Mouse (Mus musculus): ENCODE data around the gene 1520401A03Rik. TPM values are rescaled to one million over a fixed set of nuclear protein-coding genes. Genes with fewer than 3 reads are reported as not detected.

The 1520401A03Rik gene
- polyA plus RNA-seq, 1 experiment from 2014 or later = not detected

GRCm38 (mm10) chr17:23676473-23677031, 46.0 kb downstream of the 1520401A03Rik start:
- WGBS = under 1% methylated on average over 37 of the region's 37 CpGs
- H3K4me2 ChIP-seq = peak overlapping the region; percentile 82
- H3K9me3 ChIP-seq (replicated peaks) = no peaks in the 10 kb centered on the region
- H3K36me3 ChIP-seq = 0 out of 2 replicates have a peak, but pooled peaks cover 4% of the 10 kb centered on the region
- H3K4me1 ChIP-seq (replicated peaks) = peaks cover 47% of the 10 kb centered on the region
- H3K9ac ChIP-seq = peak overlapping the region; percentile 71
- peak; percentile 36 for ATAC-seq (replicated peaks; ENCODE audit: insufficient number of reproducible peaks, insufficient read depth, low FRiP score, low read depth)
- peak overlapping the region; percentile 97 for H3K27ac ChIP-seq
- peaks cover 36% of the 10 kb centered on the region for H3K27me3 ChIP-seq
- H3K4me3 ChIP-seq = peak overlapping the region; percentile 62

GRCm38 (mm10) chr17:23675564-23676281, 46.9 kb downstream of the 1520401A03Rik start:
- Histone ChIP-seq H3K9ac (peak overlapping the region; percentile 71), H3K4me3 (peak overlapping the region; percentile 62), H3K27ac (peak overlapping the region; percentile 97), H3K4me1 (replicated peaks) (peaks cover 47% of the 10 kb centered on the region), H3K27me3 (peaks cover 28% of the 10 kb centered on the region), H3K36me3 (0 out of 2 replicates have a peak, but pooled peaks cover 4% of the 10 kb centered on the region), H3K4me2 (peak overlapping the region; percentile 82), H3K9me3 (replicated peaks) (no peaks in the 10 kb centered on the region)
- ATAC-seq (replicated peaks; ENCODE audit: insufficient number of reproducible peaks, insufficient read depth, low FRiP score, low read depth) = no peak
- 8% methylated on average over 15 of the region's 15 CpGs for WGBS

- Histone ChIP-seq H3K27ac (peak overlapping the region; percentile 97), H3K4me2 (peak overlapping the region; percentile 82), H3K27me3 (peaks cover 22% of the 10 kb centered on the region), H3K9me3 (replicated peaks) (no peaks in the 10 kb centered on the region), H3K36me3 (0 out of 2 replicates have a peak, but pooled peaks cover 4% of the 10 kb centered on the region), H3K4me1 (replicated peaks) (peaks cover 47% of the 10 kb centered on the region), H3K4me3 (peak overlapping the region; percentile 62), H3K9ac (peak overlapping the region; percentile 71)
- ATAC-seq (replicated peaks; ENCODE audit: insufficient number of reproducible peaks, insufficient read depth, low FRiP score, low read depth) = no peak
- WGBS = 13% methylated on average over 5 of the region's 5 CpGs
These were observed 47.5 kb downstream of the 1520401A03Rik start for GRCm38 (mm10) chr17:23675127-23675526.

GRCm38 (mm10) chr17:23674271-23674952, 48.2 kb downstream of the 1520401A03Rik start:
- Histone ChIP-seq H3K36me3 (peaks cover 9% of the 10 kb centered on the region; the same call in 1 of the 2 replicates), H3K4me1 (replicated peaks) (peaks cover 44% of the 10 kb centered on the region), H3K4me3 (peak overlapping the region; percentile 62), H3K27me3 (peaks cover 14% of the 10 kb centered on the region), H3K9me3 (replicated peaks) (no peaks in the 10 kb centered on the region), H3K9ac (peak overlapping the region; percentile 71), H3K27ac (peak overlapping the region; percentile 97), H3K4me2 (peak overlapping the region; percentile 82)
- WGBS = 20% methylated on average over 9 of the region's 9 CpGs
- 0 out of 2 replicates have a peak, but pooled peaks have one; percentile 7 for ATAC-seq (replicated peaks; ENCODE audit: insufficient number of reproducible peaks, insufficient read depth, low FRiP score, low read depth)

- Histone ChIP-seq H3K27ac (peak within 1 kb of the TSS; percentile 97), H3K4me3 (peak within 1 kb of the TSS; percentile 62), H3K9ac (peak within 1 kb of the TSS; percentile 71), H3K9me3 (replicated peaks) (no peaks in the 10 kb centered on the region), H3K36me3 (peaks cover 18% of the 10 kb centered on the region; the same call in 1 of the 2 replicates), H3K4me2 (peak within 1 kb of the TSS; percentile 82), H3K4me1 (replicated peaks) (peaks cover 40% of the 10 kb centered on the region), H3K27me3 (peaks cover 6% of the 10 kb centered on the region)
- under 1% methylated on average over 45 of the region's 45 CpGs for WGBS
- peak; percentile 86 for ATAC-seq (replicated peaks; ENCODE audit: insufficient number of reproducible peaks, insufficient read depth, low FRiP score, low read depth)
These were observed 49.0 kb downstream of the 1520401A03Rik start, which contains the start of the genes Hcfc1r1 and Thoc6 for GRCm38 (mm10) chr17:23673424-23674073. TSS of gene Hcfc1r1 (plus strand) at chr17:23673596. TSS of gene Thoc6 (minus strand) at chr17:23673882.

- Histone ChIP-seq H3K27ac (no peak overlapping the region), H3K27me3 (no peaks in the 10 kb centered on the region)
- ATAC-seq (replicated peaks; ENCODE audit: insufficient number of reproducible peaks, insufficient read depth, low FRiP score, low read depth) = no peak
These were observed 49.8 kb downstream of the 1520401A03Rik start for GRCm38 (mm10) chr17:23672761-23673160.

GRCm38 (mm10) chr17:23671519-23671918, 51.1 kb downstream of the 1520401A03Rik start:
- ATAC-seq (replicated peaks; ENCODE audit: insufficient number of reproducible peaks, insufficient read depth, low FRiP score, low read depth) = no peak
- H3K27me3 ChIP-seq = no peaks in the 10 kb centered on the region
- H3K9ac ChIP-seq = no peak overlapping the region
- H3K9me3 ChIP-seq (replicated peaks) = no peaks in the 10 kb centered on the region
- no peak overlapping the region for H3K4me2 ChIP-seq
- H3K36me3 ChIP-seq = peaks cover 32% of the 10 kb centered on the region; the same call in 1 of the 2 replicates
- WGBS = 88% methylated on average over 3 of the region's 3 CpGs
- H3K27ac ChIP-seq = no peak overlapping the region
- no peak overlapping the region for H3K4me3 ChIP-seq
- H3K4me1 ChIP-seq (replicated peaks) = peaks cover 32% of the 10 kb centered on the region

More at GRCm38 (mm10) chr17:23672761-23673160, 49.8 kb downstream of the 1520401A03Rik start:
- Histone ChIP-seq H3K4me1 (replicated peaks) (peaks cover 39% of the 10 kb centered on the region), H3K36me3 (peaks cover 26% of the 10 kb centered on the region; the same call in 1 of the 2 replicates), H3K4me2 (peak overlapping the region; percentile 82), H3K9me3 (replicated peaks) (no peaks in the 10 kb centered on the region), H3K9ac (no peak overlapping the region), H3K4me3 (peak overlapping the region; percentile 62)
- WGBS = 52% methylated on average over 3 of the region's 3 CpGs

GRCm38 (mm10) chr17:23670516-23671074, 52.0 kb downstream of the 1520401A03Rik start:
- H3K9ac ChIP-seq = no peak overlapping the region
- H3K4me1 ChIP-seq (replicated peaks) = peaks cover 23% of the 10 kb centered on the region
- no peaks in the 10 kb centered on the region for H3K9me3 ChIP-seq (replicated peaks)
- ATAC-seq (replicated peaks; ENCODE audit: insufficient number of reproducible peaks, insufficient read depth, low FRiP score, low read depth) = no peak
- H3K36me3 ChIP-seq = peaks cover 32% of the 10 kb centered on the region; the same call in 1 of the 2 replicates
- 84% methylated on average over 7 of the region's 7 CpGs for WGBS
- H3K27me3 ChIP-seq = no peaks in the 10 kb centered on the region
- H3K27ac ChIP-seq = no peak overlapping the region
- H3K4me2 ChIP-seq = no peak overlapping the region
- no peak overlapping the region for H3K4me3 ChIP-seq

GRCm38 (mm10) chr17:23665511-23665910, 57.1 kb downstream of the 1520401A03Rik start:
- H3K27ac ChIP-seq = no peak overlapping the region
- ATAC-seq (replicated peaks; ENCODE audit: insufficient number of reproducible peaks, insufficient read depth, low FRiP score, low read depth) = 0 out of 2 replicates have a peak, but pooled peaks have one; percentile 16
- no peaks in the 10 kb centered on the region for H3K9me3 ChIP-seq (replicated peaks)
- no peak overlapping the region for H3K9ac ChIP-seq
- WGBS = 83% methylated on average over 14 of the region's 14 CpGs
- H3K36me3 ChIP-seq = peaks cover 28% of the 10 kb centered on the region; the same call in 1 of the 2 replicates
- H3K4me2 ChIP-seq = no peak overlapping the region
- no peak overlapping the region for H3K4me3 ChIP-seq
- peaks cover 27% of the 10 kb centered on the region for H3K27me3 ChIP-seq
- peaks cover 9% of the 10 kb centered on the region for H3K4me1 ChIP-seq (replicated peaks)

- H3K9ac ChIP-seq = no peak overlapping the region
- WGBS = 33% methylated on average over 5 of the region's 5 CpGs
- no peak overlapping the region for H3K4me2 ChIP-seq
- H3K4me3 ChIP-seq = no peak overlapping the region
- no peak overlapping the region for H3K27ac ChIP-seq
- ATAC-seq (replicated peaks; ENCODE audit: insufficient number of reproducible peaks, insufficient read depth, low FRiP score, low read depth) = no peak
- peaks cover 12% of the 10 kb centered on the region for H3K4me1 ChIP-seq (replicated peaks)
- H3K36me3 ChIP-seq = peaks cover 23% of the 10 kb centered on the region; the same call in 1 of the 2 replicates
- H3K9me3 ChIP-seq (replicated peaks) = no peaks in the 10 kb centered on the region
- peaks cover 36% of the 10 kb centered on the region for H3K27me3 ChIP-seq
These were observed 58.0 kb downstream of the 1520401A03Rik start for GRCm38 (mm10) chr17:23664556-23665021.

Data from heart, embryonic 15.5 days (tissue).